Mouse (Mus musculus) WW6 (cell line): ENCODE data around the gene Ddx46.
"Not testable (repeated sequence)": the region's sequence is repeated elsewhere in the genome, so short reads cannot be mapped to it uniquely, and the experiment has no call there.

ENCODE experiments used
- DNase-seq: peaks from one replicate; pipeline ENCODE4 v3.0.0-alpha.2; 2013; ENCODE audit warnings: low read depth, low spot score

Ddx46 gene

DNA sequence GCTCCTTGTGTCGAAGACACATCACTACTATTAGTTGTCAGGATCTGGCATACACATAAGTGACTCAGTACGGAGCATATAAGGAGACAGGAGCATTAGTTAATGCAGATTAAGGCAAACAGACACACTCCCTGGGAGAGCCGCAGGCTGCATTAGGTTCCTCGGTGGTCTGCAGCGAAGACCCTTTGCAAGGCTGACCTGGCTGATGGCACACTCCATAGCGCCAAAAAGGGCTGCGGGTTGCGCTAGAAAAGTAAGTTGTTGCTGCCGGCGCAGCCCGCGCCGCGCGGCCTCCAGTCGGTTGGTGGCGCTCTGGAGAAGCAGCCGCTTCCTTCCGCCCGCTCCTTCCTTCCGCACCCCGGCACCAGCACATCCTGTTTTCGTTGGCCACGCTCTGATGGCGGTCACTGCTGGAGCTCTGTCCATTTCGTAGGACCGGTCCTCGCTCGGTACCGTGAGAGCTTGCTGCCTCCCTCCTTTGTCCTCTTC lies at the start of gene Ddx46:
Gene Ddx46, plus strand, starts transcription at position 389 of the 489 bp plus-strand sequence.
- peak; percentile 78 for DNase-seq

GRCm38 (mm10) chr13:55591961-55592490 lies 42.8 kb upstream of the Ddx46 start:
- DNase-seq = peak; percentile 61

DNA sequence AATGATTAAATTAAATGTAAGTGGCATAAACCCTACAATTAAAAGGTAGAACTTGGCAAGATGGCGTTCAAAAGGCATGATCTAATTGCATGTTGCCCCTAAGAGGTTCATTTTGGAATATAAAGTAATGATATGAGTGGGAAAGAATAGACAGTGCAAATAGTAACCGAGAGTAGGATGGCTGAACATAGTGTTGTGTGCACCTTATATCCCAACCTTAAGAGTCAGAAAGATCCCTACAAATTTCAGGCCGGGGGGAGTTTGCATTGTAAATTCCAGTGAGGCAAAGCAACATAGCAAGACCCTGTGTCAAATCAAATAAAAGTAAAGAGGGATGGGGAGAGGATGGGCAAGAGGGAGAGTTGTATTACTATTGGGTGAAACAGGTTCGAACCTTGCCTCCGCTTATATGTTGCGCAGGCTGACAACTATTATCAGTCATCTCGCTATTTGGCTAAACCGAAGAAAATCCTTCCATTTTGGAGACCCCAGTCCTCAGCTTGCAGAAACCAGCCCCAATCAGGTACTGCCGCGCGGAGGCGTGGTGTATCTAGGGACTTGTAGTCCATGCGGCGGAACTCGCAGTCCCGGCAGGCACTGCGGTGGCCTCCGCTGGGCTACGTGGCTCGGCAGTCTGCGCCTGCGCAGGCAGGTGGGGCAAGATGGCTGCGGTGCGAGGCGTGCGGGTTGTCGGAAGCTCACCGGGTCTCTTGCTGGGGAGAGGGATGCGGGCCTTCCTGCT lies 42.1 kb upstream of the Ddx46 start:
- peak; percentile 93 for DNase-seq

DNA sequence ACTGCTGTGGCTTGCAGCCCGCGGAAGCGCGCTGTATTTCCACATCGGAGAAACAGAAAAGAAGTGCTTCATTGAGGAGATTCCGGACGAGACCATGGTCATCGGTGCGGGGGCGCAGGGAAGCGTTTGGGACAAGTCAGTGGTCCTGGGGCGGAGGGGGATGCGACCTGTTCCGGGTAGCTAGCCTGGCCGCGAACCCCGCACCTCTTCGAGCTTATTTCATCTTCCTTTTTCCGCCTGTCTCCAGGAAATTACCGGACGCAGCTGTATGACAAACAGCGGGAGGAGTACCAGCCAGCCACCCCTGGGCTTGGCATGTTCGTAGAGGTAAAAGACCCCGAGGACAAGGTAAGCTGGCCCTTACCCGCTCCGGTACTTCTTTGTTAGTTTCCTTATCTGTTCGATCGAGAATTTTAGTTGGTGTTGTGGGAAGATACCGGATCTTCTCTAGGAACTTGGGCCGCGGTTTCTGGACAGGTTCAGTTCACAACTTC lies 41.5 kb upstream of the Ddx46 start:
- no peak for DNase-seq

GRCm38 (mm10) chr13:55595375-55595774 lies 39.5 kb upstream of the Ddx46 start:
- no peak for DNase-seq

DNA sequence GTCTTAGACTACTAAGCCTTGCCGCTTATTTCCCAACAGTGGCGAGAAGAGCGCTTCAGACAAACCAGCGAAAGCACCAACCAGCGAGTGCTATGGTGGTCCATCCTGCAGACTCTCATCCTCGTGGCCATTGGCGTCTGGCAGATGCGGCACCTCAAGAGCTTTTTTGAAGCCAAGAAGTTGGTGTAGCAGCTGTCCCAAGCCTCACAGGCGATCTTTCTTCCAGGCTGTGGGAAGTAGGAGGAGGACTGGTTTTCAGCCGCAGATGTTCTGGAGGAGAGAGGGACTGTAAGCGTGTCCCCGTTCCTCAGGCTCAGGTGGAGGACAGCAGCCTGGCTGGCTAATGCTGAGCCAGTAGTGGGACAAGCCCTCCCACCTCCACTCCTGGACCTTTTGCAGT lies 38.0 kb upstream of the Ddx46 start:
- DNase-seq = no peak

DNA sequence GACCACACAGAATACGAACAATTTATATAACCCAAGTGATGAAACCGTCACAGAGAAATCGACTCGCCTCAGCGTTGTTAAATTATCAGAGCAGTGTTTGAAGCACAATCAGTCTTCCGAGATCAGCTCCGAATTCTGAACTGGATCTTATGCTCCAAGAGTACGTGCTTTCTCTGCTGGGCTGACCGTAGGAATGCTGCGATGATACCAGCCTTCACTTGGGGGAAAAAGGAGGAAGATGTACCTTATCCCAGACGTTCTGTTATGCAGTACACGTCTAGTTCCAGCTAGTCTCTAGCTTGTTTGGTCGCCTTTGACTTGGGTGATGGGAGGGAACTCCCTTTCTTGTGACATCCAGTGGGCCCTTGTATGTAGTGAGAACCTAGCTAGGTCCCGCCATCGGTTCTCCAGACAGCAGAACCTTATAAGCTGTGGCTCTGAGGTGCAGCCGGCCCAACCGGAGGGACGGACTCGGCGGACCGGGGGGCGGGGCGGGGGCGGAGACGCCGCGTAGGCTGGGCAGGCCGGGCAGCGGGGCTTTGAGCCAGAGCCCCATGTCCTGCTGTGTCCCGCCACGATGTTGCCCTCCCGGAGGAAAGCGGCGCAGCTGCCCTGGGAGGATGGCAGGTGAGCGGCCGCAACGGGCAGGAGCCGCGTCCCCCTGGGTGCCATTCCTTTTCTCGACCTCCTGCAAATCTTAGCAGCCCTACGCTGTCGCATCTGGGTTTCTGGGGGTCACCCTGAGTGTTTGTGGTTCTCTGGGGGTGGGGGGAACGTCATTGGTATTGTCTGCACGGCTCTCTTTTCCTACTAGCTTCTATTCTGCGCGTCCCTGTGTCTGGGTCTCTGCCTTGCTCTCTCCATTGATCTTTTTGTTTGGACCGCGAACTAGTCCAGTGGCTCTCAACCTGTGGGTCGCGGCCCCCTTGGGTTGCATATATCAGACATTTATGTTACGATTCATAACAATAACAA lies 35.0 kb upstream of the Ddx46 start, which contains the start of gene B4galt7:
Gene B4galt7, plus strand, starts transcription at position 331 of the 975 bp plus-strand sequence.
- no peak for DNase-seq

GRCm38 (mm10) chr13:55600657-55601056 lies 34.2 kb upstream of the Ddx46 start:
- no peak for DNase-seq

GRCm38 (mm10) chr13:55601611-55602010 lies 33.2 kb upstream of the Ddx46 start:
- DNase-seq = no peak

- DNase-seq = no peak
These were observed 30.2 kb upstream of the Ddx46 start for GRCm38 (mm10) chr13:55604606-55605005.

DNA sequence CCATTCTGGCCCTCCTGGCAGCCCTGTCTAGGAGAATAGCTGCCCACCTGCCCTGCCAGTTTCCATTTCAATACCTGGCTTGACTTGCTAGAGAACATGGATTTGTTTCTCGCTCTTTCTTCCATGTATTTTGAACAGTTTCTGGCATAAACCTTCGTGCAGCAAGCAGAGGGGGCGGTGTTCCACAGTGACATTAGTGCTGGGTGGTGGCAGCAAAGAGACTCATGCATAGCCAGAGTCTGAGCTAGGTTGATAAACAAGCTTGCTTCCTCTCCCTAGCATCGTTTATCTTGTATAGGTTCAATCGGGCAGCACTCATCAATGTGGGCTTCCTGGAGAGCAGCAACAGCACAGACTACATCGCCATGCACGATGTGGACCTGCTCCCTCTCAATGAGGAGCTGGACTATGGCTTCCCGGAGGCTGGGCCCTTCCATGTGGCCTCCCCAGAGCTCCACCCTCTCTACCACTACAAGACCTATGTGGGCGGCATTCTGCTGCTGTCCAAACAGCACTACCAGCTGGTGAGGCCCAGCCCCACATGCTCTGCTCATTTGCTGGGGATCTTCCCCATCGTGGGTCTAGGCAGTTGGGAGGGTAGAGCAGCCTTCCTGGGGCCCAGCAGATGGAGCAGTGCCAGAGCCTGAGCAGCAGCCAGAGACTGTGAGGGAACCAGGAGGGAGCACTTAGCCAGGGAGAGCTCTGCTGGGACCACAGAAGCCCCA lies 27.8 kb upstream of the Ddx46 start:
- no peak for DNase-seq

DNA sequence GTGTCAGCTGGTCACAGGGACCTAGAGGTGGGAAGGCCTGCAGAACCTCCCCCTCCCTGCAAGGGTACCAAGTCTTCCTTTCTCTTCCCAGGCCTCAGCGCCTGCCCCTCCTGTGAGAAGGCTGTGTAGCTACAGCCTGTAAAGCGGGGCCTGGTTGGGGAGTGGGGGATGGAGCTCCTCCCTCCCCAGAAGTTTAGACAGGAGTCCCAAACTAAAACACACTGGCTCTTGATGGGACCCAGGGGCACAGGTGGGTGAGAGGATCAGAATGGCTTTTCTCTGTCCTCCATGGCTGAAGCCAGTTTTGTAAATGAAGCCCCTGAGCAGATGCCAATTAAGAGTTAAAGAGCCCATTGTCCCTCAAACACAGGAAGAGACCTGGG lies 27.2 kb upstream of the Ddx46 start:
- no peak for DNase-seq

GRCm38 (mm10) chr13:55611996-55612395 lies 22.8 kb upstream of the Ddx46 start:
- DNase-seq = no peak

DNA sequence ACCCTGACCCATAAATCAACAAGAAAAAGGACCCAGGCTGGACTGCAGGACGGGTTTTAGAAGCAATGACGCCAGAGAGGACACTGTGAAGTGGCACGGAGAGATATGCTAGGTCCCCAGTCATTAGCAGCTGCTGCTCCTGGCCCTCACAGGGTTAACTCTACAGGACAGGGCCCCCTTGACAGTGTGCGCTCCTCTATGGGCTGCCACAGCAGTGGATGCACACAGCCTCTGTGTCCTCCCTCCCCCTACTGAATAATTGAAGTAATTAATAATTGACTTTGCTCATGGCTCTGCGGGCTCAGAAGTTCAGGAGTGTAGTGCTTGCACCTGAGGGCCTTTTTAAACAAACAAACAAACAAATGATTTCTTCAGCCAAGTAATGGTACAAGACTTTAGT lies 21.4 kb upstream of the Ddx46 start:
- DNase-seq = no peak

GRCm38 (mm10) chr13:55619328-55619727 lies 15.5 kb upstream of the Ddx46 start:
- DNase-seq = no peak

DNA sequence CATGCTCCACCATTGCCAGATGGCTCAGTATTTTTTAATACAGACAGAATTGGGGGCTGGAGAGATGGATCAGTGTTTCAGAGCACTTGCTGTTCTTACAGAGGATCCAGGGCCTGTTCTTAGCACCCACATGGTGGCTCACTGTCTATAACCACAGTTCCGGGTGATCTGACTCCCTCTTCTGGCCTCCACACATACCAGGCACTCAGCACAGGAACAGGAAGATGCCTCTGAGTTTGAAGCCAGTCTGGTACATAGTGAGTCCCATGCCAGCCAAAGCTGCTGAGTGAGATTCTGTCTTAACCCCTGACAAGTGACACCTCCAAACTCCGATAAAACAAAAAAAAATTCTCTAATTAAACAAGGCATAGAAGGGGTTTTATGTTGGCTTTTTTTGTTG lies 14.6 kb upstream of the Ddx46 start:
- no peak for DNase-seq

- DNase-seq = not testable (repeated sequence)
These were observed 12.6 kb upstream of the Ddx46 start for GRCm38 (mm10) chr13:55622156-55622648.

DNA sequence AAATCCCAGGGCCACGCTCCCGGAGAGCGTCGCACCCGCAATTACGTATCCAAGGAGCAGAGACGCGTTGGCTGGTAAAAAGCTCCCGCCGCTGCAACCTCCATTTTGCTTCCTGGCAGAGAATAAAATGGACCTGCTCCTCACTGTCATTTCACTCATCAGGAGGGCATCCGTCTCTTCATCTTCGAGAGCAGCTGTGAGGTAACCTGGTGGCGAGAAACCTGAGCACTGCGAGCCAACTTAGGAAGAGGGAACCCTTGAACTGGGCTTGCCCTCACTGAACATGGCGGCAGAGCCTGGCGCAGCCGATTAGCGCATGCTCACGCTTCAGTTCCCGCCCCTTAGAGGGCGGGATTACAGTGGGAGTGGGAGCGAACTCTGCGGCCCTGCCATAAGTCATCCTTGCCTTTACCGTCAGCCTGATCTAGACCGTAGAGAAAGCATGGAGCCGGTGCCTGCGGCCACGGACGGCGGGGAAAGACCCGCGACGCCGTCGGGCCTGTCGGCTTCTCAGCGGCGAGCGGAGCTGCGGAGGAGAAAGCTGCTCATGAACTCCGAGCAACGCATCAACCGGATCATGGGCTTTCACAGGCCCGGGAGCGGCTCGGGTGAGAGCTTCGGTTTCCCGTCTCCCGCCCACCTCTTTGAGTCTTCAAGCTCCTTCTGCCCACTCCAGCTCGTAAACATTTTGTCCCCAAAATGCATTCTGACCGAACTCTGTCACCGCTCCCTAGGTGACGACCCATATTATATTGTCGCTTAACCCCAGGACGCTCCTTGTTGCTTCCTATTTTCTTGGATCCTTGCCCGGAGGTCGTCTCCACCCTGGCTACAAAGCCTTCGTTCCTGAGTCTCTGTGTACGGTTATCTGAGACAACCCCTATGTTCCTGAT lies 11.9 kb upstream of the Ddx46 start, which contains the start of gene Caml:
Gene Caml, plus strand, starts transcription at position 357 of the 893 bp plus-strand sequence.
- peak; percentile 78 for DNase-seq

DNA sequence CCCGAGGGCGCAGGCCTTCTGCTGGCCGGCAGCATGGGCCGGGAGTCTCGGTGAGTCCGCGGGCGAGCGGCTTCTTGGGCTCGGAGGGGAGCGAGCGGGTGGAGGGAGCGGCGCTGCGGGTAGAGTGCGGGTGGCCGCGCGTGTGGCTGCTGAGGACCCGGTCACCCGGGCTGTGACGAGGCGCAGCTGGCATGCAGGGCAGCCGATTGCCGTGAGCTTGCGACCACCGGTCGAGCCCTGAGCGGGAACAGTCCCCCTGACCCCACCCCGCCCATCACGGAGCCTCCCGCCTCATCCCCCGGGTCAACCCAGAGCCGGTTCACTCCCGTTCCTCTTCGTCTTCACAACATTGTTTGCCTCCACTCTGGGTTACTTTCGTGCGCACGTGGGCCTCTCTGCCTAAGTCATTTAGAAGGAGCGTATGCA lies 332 bp downstream of the Ddx46 start:
- DNase-seq = no peak
